Mouse (Mus musculus): Measurements from ENCODE around the gene Crebl2.

Gene Crebl2

GRCm38 (mm10) chr6:134876795-134877194, 46.8 kb downstream of the Crebl2 start:
- DNase-seq: no peak

GRCm38 (mm10) chr6:134877276-134877675, 47.3 kb downstream of the Crebl2 start:
- DNase-seq: no peak

- DNase-seq: no peak
Measured at GRCm38 (mm10) chr6:134877892-134878291, 47.9 kb downstream of the Crebl2 start.

- DNase-seq: no peak
Measured at GRCm38 (mm10) chr6:134879556-134879955, 49.6 kb downstream of the Crebl2 start.

- DNase-seq: no peak
Measured at GRCm38 (mm10) chr6:134880046-134880445, 50.1 kb downstream of the Crebl2 start.

GRCm38 (mm10) chr6:134883661-134884060, 53.7 kb downstream of the Crebl2 start:
- DNase-seq: no peak

GRCm38 (mm10) chr6:134885515-134885914, 55.6 kb downstream of the Crebl2 start:
- DNase-seq: no peak

- DNase-seq: no peak
Measured at GRCm38 (mm10) chr6:134886475-134886874, 56.5 kb downstream of the Crebl2 start.

GRCm38 (mm10) chr6:134887008-134887407, 57.1 kb downstream of the Crebl2 start:
- DNase-seq: no peak

GRCm38 (mm10) chr6:134887711-134888449, 57.9 kb downstream of the Crebl2 start:
- peak; percentile 81 for DNase-seq

GRCm38 (mm10) chr6:134888563-134889017, 58.6 kb downstream of the Crebl2 start:
- DNase-seq: peak; percentile 57

- no peak for DNase-seq
Measured at GRCm38 (mm10) chr6:134889763-134890162, 59.8 kb downstream of the Crebl2 start.

- no peak for DNase-seq
Measured at GRCm38 (mm10) chr6:134890436-134890835, 60.5 kb downstream of the Crebl2 start.

- no peak for DNase-seq
Measured at GRCm38 (mm10) chr6:134896570-134897436, 66.8 kb downstream of the Crebl2 start.

- peak; percentile 91 for DNase-seq
Measured at GRCm38 (mm10) chr6:134897443-134898094, 67.6 kb downstream of the Crebl2 start.

GRCm38 (mm10) chr6:134898095-134898965, 68.4 kb downstream of the Crebl2 start, which contains the start of gene Gpr19:
Gene Gpr19 (minus strand): TSS chr6:134898578.
- DNase-seq: peak; percentile 88

- no peak for DNase-seq
Measured at GRCm38 (mm10) chr6:134903368-134903767, 73.4 kb downstream of the Crebl2 start.

- DNase-seq: no peak
Measured at GRCm38 (mm10) chr6:134903891-134904884, 74.2 kb downstream of the Crebl2 start.

- DNase-seq: no peak
Measured at GRCm38 (mm10) chr6:134905811-134906210, 75.9 kb downstream of the Crebl2 start.

Data from right cerebral cortex, postnatal 14 days (tissue).